Mouse (Mus musculus): Measurements from ENCODE around the gene Dync1li1. TPM values are rescaled to one million over a fixed set of nuclear protein-coding genes. Genes with fewer than 3 reads are reported as not detected.

Gene Dync1li1
- total RNA-seq, 2 experiments from 2014 or later: 23.6 to 44.0 TPM

GRCm38 (mm10) chr9:114759886-114760285, 71.3 kb downstream of the Dync1li1 start:
- no peak for ATAC-seq (replicated peaks; ENCODE audit: poor library complexity, severe bottlenecking)

GRCm38 (mm10) chr9:114760353-114760752, 71.8 kb downstream of the Dync1li1 start:
- ATAC-seq (replicated peaks; ENCODE audit: poor library complexity, severe bottlenecking): no peak

- no peak for ATAC-seq (replicated peaks; ENCODE audit: poor library complexity, severe bottlenecking)
Observed at GRCm38 (mm10) chr9:114761848-114762247, 73.3 kb downstream of the Dync1li1 start.

DNA sequence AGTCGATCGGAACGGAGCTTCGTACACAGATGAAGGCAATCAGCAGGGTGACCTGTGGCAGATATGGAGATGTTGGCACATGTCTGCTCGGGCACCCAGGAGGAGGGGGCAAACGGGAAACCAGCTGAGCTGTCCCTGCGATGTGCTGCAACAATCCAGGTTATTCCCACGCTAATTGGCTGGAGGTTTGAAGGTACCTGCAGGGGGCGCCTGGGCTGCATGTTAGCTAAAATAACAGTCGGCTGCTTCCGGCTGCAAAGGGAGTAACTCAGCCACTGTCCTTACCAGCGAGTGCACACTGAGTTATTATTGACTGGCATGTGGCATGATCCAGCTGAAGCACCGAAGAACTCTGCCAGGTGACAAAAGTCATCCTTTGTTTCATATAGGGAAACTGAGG, 74.8 kb downstream of the Dync1li1 start:
- ATAC-seq (replicated peaks; ENCODE audit: poor library complexity, severe bottlenecking): peak; percentile 49

DNA sequence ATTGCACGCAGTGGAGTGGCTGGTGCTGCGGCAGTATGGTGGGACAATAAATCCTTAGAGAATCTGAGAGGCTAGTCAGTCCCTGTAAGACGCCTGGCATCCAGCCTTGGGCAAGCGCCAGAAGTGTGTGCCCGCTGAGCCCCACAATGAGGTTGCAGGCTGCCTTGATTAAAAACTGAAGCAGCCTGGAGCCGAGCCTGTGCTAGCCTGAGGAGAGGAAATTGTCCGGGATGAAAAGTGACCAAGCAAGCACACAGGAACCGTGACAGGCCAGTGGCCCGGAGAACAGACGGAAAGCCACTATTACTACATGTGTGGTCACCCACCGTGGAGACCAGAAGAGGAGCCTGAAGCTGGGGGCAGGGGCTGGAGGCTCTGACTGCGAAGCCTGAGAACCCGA, 78.4 kb downstream of the Dync1li1 start:
- ATAC-seq (replicated peaks; ENCODE audit: poor library complexity, severe bottlenecking): peak; percentile 18

DNA sequence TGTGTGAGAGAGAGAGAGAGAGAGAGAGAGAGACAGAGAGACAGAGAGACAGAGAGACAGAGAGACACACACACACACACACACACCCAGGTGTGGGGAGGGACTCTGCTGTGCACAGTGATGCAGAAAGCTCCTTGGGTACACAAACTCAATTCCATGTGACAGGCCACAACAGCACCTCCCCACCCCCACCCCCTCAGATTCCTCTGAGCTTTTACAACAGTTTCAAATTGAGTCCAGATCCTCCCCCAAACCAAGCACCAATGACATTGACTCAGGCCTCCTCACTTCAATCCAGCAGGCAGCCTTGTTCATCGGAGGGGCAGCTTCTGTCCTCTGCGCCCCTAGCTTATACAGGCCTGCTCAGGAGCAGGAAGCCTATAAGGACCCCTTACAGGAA, 78.9 kb downstream of the Dync1li1 start:
- no peak for ATAC-seq (replicated peaks; ENCODE audit: poor library complexity, severe bottlenecking)

DNA sequence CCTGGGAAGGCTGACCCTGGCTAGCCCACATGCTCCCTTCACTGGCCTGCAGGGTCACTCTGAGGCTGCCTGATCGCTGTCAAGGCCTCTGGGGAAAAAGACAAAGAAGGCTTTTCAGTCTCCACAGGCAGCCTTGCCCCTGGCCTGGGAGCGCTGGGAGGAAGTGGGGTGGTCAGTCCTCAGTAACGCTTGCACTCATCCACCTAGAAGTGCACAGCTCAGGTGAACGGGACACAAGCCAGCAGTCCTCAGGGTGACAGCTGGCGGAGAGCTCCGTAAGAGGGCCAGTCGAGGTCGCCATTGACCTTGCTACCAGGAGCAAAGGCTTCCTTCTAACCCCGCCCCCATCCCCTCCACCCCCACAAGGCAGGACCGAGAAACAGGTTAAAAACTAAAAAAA, 79.5 kb downstream of the Dync1li1 start:
- no peak for ATAC-seq (replicated peaks; ENCODE audit: poor library complexity, severe bottlenecking)

DNA sequence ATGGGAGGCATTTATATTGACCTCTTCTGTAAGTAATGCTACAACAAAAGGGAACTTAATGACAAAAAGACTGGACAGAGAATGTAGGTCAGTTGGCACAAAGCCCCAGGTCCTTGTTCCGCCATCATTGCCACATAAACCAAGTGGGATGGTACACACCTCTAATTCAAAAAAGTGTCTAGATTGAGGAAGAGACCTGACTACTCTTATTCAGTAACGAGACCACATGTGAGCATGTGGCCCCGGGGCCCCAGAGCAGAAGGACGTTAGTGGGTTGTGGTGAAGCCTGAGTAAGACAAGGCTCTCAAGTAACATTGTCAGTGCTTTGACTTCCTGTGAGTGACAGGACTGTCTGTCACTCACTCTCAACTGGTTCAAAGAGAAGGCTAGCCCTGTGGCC, 81.6 kb downstream of the Dync1li1 start:
- peak; percentile 84 for ATAC-seq (replicated peaks; ENCODE audit: poor library complexity, severe bottlenecking)

DNA sequence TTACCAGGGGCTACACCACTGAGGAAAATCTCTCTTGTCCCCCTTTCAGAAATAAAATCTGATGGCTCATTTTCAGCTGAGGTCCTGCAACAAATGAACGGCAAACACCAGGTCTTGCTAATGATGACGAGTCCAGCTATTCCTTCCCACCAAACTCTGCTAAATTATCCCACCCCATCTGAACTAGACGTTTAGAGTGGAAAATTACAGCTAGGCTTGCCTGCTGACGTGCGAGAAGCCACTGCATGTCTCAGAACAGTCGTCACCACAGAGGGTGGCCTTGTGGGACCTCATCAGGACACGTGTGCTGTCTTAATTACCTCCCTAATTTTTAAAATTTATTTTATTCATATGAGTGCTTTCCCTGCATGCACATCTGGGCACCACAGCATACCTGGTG, 83.0 kb downstream of the Dync1li1 start:
- ATAC-seq (replicated peaks; ENCODE audit: poor library complexity, severe bottlenecking): no peak

Other genes starting within 250 kb of the Dync1li1 start
- not detected in 2 replicates for gene Ccr4, start 183.9 kb upstream of the Dync1li1 start, total RNA-seq (2014; fragmentation: Nextera tagmentation)
- gene Ccr4, start 183.9 kb upstream of the Dync1li1 start, total RNA-seq (2017): not detected in 2 replicates
- not detected in 2 replicates for gene C130032M10Rik, start 173.1 kb upstream of the Dync1li1 start, total RNA-seq (2014; fragmentation: Nextera tagmentation)
- gene C130032M10Rik, start 173.1 kb upstream of the Dync1li1 start, total RNA-seq (2017): not detected in 2 replicates
- not detected in 2 replicates for gene Trim71, start 124.4 kb upstream of the Dync1li1 start, total RNA-seq (2014; fragmentation: Nextera tagmentation)
- not detected in 2 replicates for gene Trim71, start 124.4 kb upstream of the Dync1li1 start, total RNA-seq (2017)
- 36.6 and 48.7 TPM in 2 replicates for gene Cnot10, start 48.6 kb upstream of the Dync1li1 start, total RNA-seq (2014; fragmentation: Nextera tagmentation)
- gene Cnot10, start 48.6 kb upstream of the Dync1li1 start, total RNA-seq (2017): 55.7 and 60.1 TPM in 2 replicates
- 26.2 and 30.5 TPM in 2 replicates for gene Cmtm6, start 42.3 kb downstream of the Dync1li1 start, total RNA-seq (2014; fragmentation: Nextera tagmentation)
- 46.7 and 50.0 TPM in 2 replicates for gene Cmtm6, start 42.3 kb downstream of the Dync1li1 start, total RNA-seq (2017)
- 966 and 1,044 TPM in 2 replicates for gene Cmtm7, start 93.1 kb downstream of the Dync1li1 start, total RNA-seq (2014; fragmentation: Nextera tagmentation)
- gene Cmtm7, start 93.1 kb downstream of the Dync1li1 start, total RNA-seq (2017): 864 and 928 TPM in 2 replicates
- gene Cmtm8, start 155.4 kb downstream of the Dync1li1 start, total RNA-seq (2014; fragmentation: Nextera tagmentation): 3.2 and 3.9 TPM in 2 replicates
- 2.4 and 2.9 TPM in 2 replicates for gene Cmtm8, start 155.4 kb downstream of the Dync1li1 start, total RNA-seq (2017)
- gene Gpd1l, start 245.2 kb downstream of the Dync1li1 start, total RNA-seq (2014; fragmentation: Nextera tagmentation): 31.0 and 42.0 TPM in 2 replicates
- gene Gpd1l, start 245.2 kb downstream of the Dync1li1 start, total RNA-seq (2017): 33.7 and 36.8 TPM in 2 replicates

Data from granulocyte monocyte progenitor cell, adult 5-6 weeks (primary cell).